Mouse (Mus musculus): ENCODE measurements at regions not wholly inside any gene's neighbourhood (a gene's known extent, or its start where the extent isn't known, plus 50 kb on each side); places are given as distances from the start of the nearest gene placed in this dataset.

GRCm38 (mm10) chr9:43564239-43564906 is 179.4 kb upstream of the Nectin1 start:
- no peak for TF ChIP-seq CTCF (IDR thresholded peaks at IDR 0.05; ENCODE audit: extremely low read depth, insufficient read length, insufficient replicate concordance, low read depth, low read length)
- TF ChIP-seq POLR2A (IDR thresholded peaks at IDR 0.05; ENCODE audit: low read depth, low read length): no peak
- no peaks in the 10 kb centered on the region for H3K27me3 ChIP-seq (ENCODE audit: control insufficient read depth, insufficient read depth, low read length)
- H3K4me3 ChIP-seq (ENCODE audit: low read depth, low read length): no peak overlapping the region
- H3K27ac ChIP-seq (ENCODE audit: insufficient read depth, low read depth, low read length): no peak overlapping the region
- H3K36me3 ChIP-seq (ENCODE audit: control insufficient read depth, insufficient read depth, low read length): no peaks in the 10 kb centered on the region
- no peaks in the 10 kb centered on the region for H3K4me1 ChIP-seq (ENCODE audit: control insufficient read depth, insufficient read depth, insufficient read length, low read length)
- 85% methylated on average over 22 of the region's 22 CpGs for WGBS

DNA sequence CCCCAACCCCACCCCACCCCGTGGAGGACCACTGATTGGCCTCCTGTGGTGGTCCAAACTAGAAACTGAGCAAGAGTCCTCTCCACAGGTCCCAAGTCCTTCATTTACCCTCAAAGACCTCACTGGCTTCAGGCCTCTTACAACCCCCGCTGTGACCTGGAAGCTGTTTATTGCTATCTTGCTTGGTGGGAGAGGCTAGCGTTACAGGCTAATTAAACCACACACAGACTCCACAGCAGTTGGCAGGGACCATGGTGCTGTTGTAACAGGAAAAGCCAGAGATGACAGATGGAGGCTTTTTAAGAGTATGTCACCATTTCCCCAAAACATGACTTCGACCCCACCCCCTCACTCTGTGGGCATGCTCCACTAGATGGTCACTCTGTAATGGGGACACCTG is 174.9 kb upstream of the Nectin1 start:
- Histone ChIP-seq H3K4me3 (ENCODE audit: low read depth, low read length) (no peak overlapping the region), H3K36me3 (ENCODE audit: control insufficient read depth, insufficient read depth, low read length) (no peaks in the 10 kb centered on the region), H3K27me3 (ENCODE audit: control insufficient read depth, insufficient read depth, low read length) (no peaks in the 10 kb centered on the region), H3K4me1 (ENCODE audit: control insufficient read depth, insufficient read depth, insufficient read length, low read length) (no peaks in the 10 kb centered on the region), H3K27ac (ENCODE audit: insufficient read depth, low read depth, low read length) (no peak overlapping the region)
- TF ChIP-seq POLR2A (IDR thresholded peaks at IDR 0.05; ENCODE audit: low read depth, low read length) (no peak), CTCF (IDR thresholded peaks at IDR 0.05; ENCODE audit: extremely low read depth, insufficient read length, insufficient replicate concordance, low read depth, low read length) (no peak)
- 40% methylated on average over 4 of the region's 4 CpGs for WGBS

DNA sequence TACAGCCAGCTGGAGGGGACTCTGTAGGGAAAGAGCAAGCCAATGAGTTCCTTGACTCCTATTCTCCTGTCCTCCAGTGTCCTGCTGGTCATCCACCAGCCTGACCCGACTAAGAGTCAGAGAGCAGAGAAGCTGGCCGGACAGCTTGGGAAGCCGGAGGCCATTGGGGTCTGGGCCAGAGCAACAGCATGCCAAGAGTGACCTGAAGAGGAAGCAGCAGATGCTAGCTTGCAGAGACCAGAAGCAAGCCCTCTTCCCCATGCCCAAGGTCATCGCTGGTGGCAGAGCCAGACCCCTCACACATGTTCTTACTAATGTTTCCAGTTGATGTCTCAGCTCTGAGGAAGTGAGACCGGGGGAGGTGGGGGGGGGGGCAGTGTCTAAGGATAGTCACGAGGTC is 172.7 kb upstream of the Nectin1 start:
- Histone ChIP-seq H3K4me1 (ENCODE audit: control insufficient read depth, insufficient read depth, insufficient read length, low read length) (no peaks in the 10 kb centered on the region), H3K27ac (ENCODE audit: insufficient read depth, low read depth, low read length) (no peak overlapping the region), H3K4me3 (ENCODE audit: low read depth, low read length) (no peak overlapping the region), H3K36me3 (ENCODE audit: control insufficient read depth, insufficient read depth, low read length) (no peaks in the 10 kb centered on the region), H3K27me3 (ENCODE audit: control insufficient read depth, insufficient read depth, low read length) (no peaks in the 10 kb centered on the region)
- 73% methylated on average over 6 of the region's 6 CpGs for WGBS
- TF ChIP-seq POLR2A (IDR thresholded peaks at IDR 0.05; ENCODE audit: low read depth, low read length) (no peak), CTCF (IDR thresholded peaks at IDR 0.05; ENCODE audit: extremely low read depth, insufficient read length, insufficient replicate concordance, low read depth, low read length) (no peak)

- 87% methylated on average over 6 of the region's 6 CpGs for WGBS
- Histone ChIP-seq H3K27ac (ENCODE audit: insufficient read depth, low read depth, low read length) (no peak overlapping the region), H3K4me1 (ENCODE audit: control insufficient read depth, insufficient read depth, insufficient read length, low read length) (no peaks in the 10 kb centered on the region), H3K4me3 (ENCODE audit: low read depth, low read length) (no peak overlapping the region), H3K27me3 (ENCODE audit: control insufficient read depth, insufficient read depth, low read length) (no peaks in the 10 kb centered on the region), H3K36me3 (ENCODE audit: control insufficient read depth, insufficient read depth, low read length) (no peaks in the 10 kb centered on the region)
- no peak for TF ChIP-seq POLR2A (IDR thresholded peaks at IDR 0.05; ENCODE audit: low read depth, low read length)
- no peak for TF ChIP-seq CTCF (IDR thresholded peaks at IDR 0.05; ENCODE audit: extremely low read depth, insufficient read length, insufficient replicate concordance, low read depth, low read length)
Measured at GRCm38 (mm10) chr9:43575659-43576058, 168.1 kb upstream of the Nectin1 start.

GRCm38 (mm10) chr9:43580653-43581052 is 163.1 kb upstream of the Nectin1 start:
- Histone ChIP-seq H3K27ac (ENCODE audit: insufficient read depth, low read depth, low read length) (no peak overlapping the region), H3K4me1 (ENCODE audit: control insufficient read depth, insufficient read depth, insufficient read length, low read length) (no peaks in the 10 kb centered on the region), H3K36me3 (ENCODE audit: control insufficient read depth, insufficient read depth, low read length) (no peaks in the 10 kb centered on the region), H3K27me3 (ENCODE audit: control insufficient read depth, insufficient read depth, low read length) (no peaks in the 10 kb centered on the region), H3K4me3 (ENCODE audit: low read depth, low read length) (no peak overlapping the region)
- TF ChIP-seq CTCF (IDR thresholded peaks at IDR 0.05; ENCODE audit: extremely low read depth, insufficient read length, insufficient replicate concordance, low read depth, low read length) (no peak), POLR2A (IDR thresholded peaks at IDR 0.05; ENCODE audit: low read depth, low read length) (no peak)
- 58% methylated on average over 6 of the region's 6 CpGs for WGBS

GRCm38 (mm10) chr9:43585616-43586015 is 158.2 kb upstream of the Nectin1 start:
- Histone ChIP-seq H3K27me3 (ENCODE audit: control insufficient read depth, insufficient read depth, low read length) (no peaks in the 10 kb centered on the region), H3K27ac (ENCODE audit: insufficient read depth, low read depth, low read length) (no peak overlapping the region), H3K36me3 (ENCODE audit: control insufficient read depth, insufficient read depth, low read length) (no peaks in the 10 kb centered on the region), H3K4me3 (ENCODE audit: low read depth, low read length) (no peak overlapping the region), H3K4me1 (ENCODE audit: control insufficient read depth, insufficient read depth, insufficient read length, low read length) (no peaks in the 10 kb centered on the region)
- 76% methylated on average over 6 of the region's 6 CpGs for WGBS
- TF ChIP-seq POLR2A (IDR thresholded peaks at IDR 0.05; ENCODE audit: low read depth, low read length) (no peak), CTCF (IDR thresholded peaks at IDR 0.05; ENCODE audit: extremely low read depth, insufficient read length, insufficient replicate concordance, low read depth, low read length) (no peak)

DNA sequence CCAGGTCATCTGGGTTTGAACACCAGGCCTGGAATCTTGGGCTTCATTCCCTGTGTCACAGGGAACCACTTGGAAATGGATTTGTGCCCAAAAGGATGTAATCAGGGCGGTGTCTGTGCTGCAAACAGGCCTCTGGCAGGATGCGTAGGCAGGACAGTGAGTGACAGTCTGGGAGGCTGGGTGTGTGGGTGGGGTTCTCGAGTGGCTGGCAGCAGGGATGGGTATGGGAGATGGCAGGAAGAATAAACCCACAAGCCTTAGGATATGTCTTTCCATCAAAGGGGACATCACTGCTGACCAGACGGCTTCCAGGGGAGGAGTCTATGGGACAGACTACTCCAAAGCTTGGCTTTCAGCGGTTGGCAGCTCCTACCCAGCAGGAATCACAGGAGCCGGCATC is 150.5 kb upstream of the Nectin1 start:
- H3K4me1 ChIP-seq (ENCODE audit: control insufficient read depth, insufficient read depth, insufficient read length, low read length): no peaks in the 10 kb centered on the region
- H3K27ac ChIP-seq (ENCODE audit: insufficient read depth, low read depth, low read length): no peak overlapping the region
- no peaks in the 10 kb centered on the region for H3K36me3 ChIP-seq (ENCODE audit: control insufficient read depth, insufficient read depth, low read length)
- H3K4me3 ChIP-seq (ENCODE audit: low read depth, low read length): no peak overlapping the region
- H3K27me3 ChIP-seq (ENCODE audit: control insufficient read depth, insufficient read depth, low read length): no peaks in the 10 kb centered on the region; the same call in 1 of the 2 replicates
- TF ChIP-seq POLR2A (IDR thresholded peaks at IDR 0.05; ENCODE audit: low read depth, low read length): no peak
- TF ChIP-seq CTCF (IDR thresholded peaks at IDR 0.05; ENCODE audit: extremely low read depth, insufficient read length, insufficient replicate concordance, low read depth, low read length): no peak
- WGBS: 61% methylated on average over 6 of the region's 6 CpGs

Data from small intestine, adult 2 months (tissue).